Mouse (Mus musculus) inflammation-experienced regulatory T-cells, adult 6 months (primary cell): ENCODE data around the gene Fntb. TPM values are rescaled to one million over a fixed set of nuclear protein-coding genes. Genes with fewer than 3 reads are reported as not detected.
A peak's percentile ranks its signal among the peaks of the same experiment; 100 is the strongest.
"Not testable (repeated sequence)": the region's sequence is repeated elsewhere in the genome, so short reads cannot be mapped to it uniquely, and the experiment has no call there.

Source experiments
- ATAC-seq: one replicate; pipeline ENCODE4 v1.8.0; 2017
- polyA plus RNA-seq, 3 experiments: library from polyadenylated mRNA; unstranded; fragments of 100-300 nt; shearing (Covaris generic); gene quantifications; one replicate each; pipeline ENCODE4 v1.2.1; 2017

The Fntb gene
- 10 to 100 TPM; 10.6 to 28.4 (median 16.2) TPM for polyA plus RNA-seq

DNA sequence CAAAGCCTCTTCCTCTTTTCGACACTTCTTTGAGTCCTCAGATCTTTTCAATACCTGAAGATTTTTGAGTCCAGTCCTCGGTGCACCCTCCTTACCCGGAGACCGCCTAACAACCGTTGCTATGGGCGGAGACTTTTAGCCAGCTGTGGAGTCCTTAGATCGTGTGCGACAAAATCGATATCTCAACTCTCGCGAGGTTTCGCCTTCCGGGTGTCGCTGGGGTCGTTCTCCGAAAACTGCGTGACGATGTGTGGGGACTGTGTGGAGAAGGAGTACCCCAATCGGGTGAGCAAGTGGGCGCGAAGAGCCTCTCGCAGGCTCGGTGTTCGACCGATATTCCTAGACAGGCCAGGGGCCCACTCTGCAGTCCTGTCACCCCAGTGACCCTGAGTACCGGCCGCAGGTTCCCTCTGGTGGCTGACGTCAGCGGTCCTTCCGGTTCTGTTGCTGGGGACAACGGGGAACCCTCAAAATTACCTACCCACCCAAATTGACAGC lies at the start of gene Fntb, which contains the start of gene Churc1:
Fntb (plus strand) TSS at position 236 of the 498 bp plus-strand sequence.
Churc1 (plus strand) TSS at position 185 of the 498 bp plus-strand sequence.
- peak; percentile 97 for ATAC-seq

DNA sequence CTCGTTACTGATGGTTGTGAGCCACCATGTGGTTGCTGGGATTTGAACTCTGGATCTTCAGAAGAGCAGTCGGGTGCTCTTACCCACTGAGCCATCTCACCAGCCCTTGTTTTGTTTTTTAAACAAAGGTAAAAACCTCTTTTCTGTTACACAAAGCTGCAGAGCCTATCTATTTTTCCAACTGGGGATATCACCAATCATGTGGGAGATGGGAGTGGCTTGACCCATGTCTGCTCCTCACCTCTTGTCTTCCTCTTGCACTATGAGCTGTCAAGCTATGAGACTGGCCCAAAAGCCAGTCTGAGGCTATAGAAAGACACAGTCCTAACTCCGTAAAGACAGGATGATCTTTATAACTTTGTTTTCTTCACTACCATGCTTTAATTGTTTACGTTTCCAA lies 47.0 kb upstream of the Fntb start:
- no peak for ATAC-seq

DNA sequence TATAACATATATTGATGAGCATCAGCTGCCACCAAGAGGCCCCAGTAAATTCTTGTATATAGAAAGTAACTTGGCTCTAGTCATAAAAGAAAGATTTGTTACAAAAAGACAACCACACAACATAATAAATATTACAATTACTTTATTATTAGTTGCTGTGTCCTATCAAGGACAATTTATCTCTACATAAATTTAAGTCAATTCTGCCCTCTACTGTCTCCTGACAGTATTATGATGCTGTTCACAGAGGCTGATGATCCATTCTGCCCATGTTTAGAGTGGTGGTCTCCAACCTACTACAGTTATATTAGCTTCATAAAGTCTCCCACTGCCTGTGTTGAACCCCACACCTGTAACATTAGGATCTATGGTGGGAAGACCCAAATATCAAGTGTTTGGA lies 44.8 kb upstream of the Fntb start:
- ATAC-seq: no peak

DNA sequence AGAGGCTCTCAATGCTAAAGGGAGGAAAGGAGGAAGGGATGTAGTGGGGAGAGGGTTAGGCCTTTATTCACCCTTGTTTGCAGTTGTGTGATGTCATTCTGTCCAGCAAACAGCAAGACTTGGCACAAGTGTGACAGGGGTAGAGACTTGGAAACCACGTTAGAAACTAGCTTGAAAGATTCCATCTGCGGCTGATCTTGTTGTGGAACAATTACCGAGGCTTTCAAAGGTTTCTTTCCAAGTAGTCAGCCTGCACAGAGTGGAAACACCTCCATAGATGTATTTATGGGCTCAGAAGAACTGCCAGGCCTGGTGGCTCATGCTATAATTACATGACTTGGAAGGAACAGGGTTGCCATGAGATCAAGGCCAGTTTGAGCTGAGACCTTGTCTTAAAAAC lies 43.4 kb upstream of the Fntb start:
- no peak for ATAC-seq

DNA sequence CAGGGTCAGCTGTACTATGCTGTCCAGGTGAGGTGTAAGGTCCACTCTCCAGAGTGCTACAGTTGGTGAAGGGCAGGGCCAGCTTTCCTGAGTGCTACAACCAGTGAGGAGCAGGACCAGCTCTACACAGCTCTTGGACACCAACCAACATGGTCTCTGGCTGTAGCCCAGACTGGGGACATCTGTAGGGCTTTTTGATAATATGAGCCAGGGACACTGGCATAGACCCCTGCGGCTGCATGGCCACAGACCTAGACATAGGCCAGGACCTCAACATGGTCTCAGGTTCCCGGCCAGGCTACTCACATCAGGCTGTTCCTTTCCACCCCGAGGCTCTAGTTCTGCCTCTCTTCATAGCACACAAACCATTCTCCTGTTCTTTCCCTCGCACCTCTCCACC lies 37.4 kb upstream of the Fntb start:
- ATAC-seq: no peak

DNA sequence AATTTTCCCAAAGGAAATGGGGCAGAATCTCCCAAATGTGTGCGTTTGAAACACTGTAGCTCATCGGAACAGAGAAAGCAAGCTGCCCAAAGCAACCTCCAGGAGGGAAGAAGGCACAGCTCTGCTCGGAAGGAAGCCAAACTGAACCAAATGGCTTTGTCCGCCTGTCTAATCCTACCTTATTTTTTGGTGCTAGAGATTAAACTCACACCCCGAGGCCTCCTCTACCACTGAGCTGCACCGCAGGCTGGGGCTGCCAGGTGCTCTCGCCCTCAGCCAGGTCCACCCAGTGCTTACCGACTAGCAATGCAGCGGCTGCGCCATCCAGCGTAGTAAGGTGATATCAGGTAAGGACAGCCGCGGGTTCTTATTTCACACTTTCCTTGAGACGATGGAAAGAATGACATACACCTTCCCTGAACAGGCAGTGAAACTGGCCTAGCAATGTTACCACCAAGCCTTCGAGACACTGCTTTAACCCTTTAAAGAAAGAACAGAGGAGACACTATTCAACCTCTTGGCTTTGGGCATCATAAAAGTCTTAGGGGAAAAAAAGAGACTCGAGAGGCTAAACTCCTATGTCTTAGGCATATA lies 14.4 kb upstream of the Fntb start:
- ATAC-seq: no peak

DNA sequence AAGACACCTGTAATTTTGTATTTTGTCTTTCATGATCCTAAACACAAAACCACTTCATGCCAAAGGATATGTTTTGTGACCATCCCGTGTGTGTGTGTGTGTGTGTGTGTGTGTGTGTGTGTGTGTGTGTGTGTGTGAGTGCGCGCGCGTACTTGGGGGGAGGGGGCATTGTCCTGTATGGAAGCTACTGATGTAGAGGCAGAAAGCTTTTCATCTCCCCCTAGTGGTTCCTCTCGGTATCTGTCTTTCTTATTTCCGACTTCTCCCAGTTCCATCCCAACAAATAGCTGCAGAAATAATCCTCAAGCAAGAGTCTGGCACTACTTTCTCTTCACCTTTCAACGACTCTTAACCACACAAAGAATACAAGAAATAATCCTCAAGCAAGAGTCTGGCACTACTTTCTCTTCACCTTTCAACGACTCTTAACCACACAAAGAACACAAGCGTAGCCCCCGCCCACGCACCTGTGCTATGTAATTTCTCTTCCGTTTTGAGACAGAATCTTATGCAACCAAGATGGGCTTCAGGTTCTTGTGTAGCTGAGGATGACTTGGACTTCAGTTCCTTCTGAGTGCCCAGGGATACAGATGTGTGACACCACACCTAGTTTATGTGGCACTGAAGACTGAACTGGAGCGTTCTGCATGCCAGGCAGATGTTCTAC lies 12.6 kb upstream of the Fntb start:
- ATAC-seq: peak; percentile 95

DNA sequence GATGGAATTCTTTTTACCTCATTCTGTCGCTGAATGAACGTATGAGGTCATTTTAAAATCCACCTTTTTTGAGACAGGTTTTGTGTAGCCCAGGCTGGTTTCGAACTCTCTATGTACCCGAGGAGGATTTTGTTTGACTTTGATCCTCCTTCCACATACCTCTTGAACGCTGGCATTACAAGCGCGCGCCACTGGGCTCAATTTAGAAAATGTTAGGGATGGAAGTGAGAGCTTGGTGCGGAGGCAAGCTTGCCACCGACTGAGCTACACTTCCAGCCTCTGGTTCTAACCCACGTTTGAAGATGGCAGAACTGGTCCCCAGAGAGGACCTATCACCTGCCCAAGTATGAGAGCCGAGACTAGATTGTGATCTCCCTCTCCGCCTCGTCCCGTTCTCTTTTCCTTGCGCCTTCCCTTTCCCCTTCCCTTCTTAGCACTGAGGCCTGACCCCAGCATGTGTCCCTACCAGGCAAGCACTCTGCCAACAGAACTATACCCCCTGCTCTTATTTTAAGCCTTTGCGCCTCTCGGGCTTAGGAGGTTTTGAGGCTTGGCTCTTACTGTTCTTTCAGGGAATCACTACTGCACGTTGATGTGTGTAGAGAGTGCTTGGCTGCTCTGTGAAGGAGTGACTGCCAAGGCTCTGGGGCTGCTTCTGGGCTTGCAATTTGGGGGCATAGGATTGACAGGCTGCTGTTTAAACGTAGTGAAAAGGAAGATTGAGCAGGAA lies 677 bp downstream of the Fntb start:
- no peak for ATAC-seq

DNA sequence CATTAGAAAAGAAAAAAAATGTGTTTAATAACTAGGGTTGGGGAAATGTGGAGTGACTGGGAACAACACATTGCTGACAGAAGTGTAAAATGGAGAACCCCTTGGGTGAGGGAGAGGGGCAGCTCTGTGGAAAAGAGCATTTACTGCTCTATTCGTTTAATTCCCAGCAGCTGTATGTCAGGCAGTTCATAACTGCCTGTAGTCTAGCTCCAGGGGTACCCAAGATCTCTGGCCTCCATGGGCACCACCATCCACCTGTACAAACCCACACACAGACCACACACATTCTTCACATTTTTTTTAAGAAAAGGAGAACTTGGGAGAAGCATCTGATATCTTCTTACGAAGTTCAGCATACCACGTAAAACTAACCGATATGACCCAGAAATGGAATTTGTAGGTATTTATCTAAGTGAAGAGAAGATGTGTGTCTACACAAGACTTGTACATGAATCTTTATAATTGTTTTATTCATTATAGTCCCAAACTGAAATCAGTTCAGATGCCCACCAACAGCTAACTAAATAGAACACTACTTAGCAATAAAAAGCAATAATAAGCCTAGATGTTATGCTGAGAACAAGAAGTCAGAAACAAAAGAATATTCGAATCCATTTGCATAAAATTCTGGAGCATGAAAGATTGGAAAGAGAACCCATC lies 5.6 kb downstream of the Fntb start:
- ATAC-seq: no peak

DNA sequence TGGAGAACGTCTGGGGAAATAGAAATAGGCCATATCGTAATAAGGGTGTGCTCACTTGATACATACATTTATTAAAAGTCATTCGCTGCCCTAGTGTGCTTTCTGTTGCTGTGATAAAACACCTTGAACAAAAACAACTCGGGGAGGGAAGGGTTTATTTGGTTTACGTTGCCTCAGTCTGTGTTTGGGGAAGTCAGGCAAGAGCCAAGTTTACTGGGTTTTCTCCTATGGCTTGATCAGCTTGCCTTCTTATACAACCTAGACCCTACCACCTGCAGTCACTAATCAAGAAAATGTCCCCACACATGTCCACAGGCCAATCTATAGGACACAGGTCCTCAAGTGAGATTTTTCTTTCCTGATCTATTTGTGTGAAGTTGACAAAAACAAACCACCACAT lies 6.2 kb downstream of the Fntb start:
- no peak for ATAC-seq

DNA sequence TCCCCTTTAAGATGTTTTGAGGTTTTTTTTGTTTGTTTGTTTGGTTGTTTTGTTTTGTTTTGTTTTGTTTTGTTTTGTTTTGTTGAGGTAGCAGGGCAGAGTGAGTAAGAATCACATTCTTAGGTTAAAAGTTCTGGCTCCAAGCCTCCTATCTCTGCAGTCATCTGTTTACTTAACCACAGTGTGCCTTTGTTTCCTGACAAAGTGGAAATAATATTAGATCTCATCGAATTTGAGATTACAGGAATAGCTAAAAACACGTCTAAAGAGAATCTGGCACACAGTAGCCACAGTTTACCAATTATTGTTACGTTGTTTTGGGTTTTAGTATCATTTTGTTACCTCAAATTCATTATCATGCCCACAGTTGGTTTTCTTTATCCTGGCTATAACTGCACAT lies 9.3 kb downstream of the Fntb start:
- ATAC-seq: no peak

DNA sequence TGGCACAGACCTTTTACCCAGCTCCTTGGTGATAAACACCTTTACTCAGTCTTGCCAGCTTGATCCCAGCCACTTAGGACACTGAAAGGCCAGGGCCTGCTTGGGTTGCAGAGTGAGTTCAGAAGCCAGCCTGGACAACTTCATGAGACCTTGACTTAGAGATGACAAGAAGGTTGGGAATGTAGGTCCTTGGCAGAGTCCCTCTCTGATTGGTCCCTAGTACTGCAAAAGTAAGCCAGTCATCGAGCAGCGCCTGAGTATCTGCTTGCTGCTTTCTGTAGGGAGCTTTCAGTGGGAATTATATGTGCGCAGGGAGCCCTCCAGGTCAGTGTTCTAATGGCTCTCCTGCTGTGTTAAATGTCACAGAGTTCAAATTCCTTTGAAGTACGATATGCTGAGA lies 9.7 kb downstream of the Fntb start:
- no peak for ATAC-seq

DNA sequence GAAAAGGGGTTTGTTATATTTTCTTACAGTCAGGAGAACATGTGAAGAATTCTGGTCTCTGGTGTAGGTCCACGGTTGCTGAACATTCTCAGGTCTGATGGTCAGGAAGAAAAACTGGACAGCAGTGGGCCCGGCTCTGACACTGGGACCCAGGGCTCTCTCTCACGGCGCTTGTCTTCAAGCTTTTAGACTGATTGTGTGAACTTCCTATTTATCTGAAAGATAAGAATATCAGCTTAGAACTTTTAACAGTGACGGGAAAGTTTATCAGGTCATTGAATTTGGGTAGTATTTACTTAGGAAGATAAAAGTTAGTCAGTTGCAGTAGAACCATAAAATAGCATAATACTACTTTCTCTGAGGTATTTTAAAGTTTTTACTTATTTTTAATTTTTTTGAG lies 11.5 kb downstream of the Fntb start:
- no peak for ATAC-seq

DNA sequence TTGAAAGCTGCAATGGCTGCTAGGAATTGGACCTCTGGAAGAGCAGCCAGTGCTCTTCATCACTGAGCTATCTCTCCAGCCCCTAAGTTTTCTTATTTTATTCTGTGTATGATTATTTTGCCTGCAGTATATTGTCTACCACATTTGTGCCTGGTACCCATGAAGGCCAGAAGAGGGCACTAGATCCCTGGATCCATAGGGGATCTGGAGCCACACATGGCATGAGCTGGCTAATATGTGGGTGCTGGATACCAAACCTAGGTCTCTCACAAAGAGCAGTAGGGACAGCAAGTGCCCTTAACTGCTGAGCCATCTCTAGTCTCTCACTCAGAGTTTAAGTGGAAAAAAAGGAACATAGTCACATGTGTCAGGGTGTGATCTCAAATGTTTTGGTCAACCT lies 12.5 kb downstream of the Fntb start:
- ATAC-seq: no peak

DNA sequence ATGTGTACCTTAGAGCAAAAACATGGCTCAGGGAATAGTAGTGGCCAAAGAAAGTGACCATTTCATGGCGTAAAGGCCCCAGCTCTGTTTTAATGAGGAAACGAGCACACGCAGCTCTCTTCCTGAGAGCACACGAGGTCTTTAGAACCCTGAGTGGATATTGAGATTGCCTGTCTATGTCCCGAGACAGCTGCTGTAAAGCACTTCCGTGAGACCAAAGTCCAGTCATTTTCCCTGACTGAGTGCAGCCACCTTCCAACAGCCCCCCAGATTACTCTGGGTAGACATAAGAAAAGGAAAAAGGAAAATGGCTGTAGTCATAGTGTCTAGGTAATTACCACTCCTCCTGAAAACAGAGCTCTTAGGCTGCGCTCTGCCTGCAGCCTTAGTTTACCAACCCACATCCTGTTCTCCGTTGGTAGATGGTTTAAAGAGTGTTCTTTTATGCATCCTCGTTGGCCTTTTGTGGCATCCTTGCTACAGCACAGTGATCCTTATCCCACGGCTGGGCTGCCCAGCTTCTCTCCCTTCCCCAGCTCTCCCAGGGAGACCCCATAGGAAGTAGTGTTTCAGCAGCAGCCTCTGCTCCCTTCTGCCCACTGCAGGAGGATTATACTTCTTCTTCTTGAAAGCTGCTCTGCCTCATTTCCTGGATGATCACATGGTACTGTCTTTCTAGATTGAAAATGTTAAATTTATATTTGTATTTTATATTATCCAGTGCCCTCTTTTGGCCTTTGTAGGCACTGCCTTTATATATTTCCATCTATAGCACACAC lies 13.1 kb downstream of the Fntb start:
- ATAC-seq: peak; percentile 97

DNA sequence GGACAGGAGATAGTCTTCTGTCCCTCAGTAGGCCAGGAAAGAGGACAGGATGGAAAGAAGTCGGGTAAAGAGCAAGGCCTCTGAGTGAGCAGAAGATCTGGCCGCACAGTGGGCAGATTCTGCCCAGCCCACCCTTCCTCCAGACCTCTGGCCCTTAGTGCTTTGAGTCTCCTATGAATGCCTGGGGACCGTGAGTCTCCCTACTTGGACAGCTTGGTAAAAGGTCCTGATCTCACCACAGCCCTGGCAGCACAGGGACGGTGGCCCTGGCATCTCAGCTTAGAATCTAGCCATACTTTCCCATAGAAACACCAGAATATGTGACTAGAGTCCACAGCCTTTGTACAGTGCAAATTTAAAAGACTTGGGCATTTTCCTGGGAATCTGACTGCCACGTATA lies 14.6 kb downstream of the Fntb start:
- ATAC-seq: no peak

DNA sequence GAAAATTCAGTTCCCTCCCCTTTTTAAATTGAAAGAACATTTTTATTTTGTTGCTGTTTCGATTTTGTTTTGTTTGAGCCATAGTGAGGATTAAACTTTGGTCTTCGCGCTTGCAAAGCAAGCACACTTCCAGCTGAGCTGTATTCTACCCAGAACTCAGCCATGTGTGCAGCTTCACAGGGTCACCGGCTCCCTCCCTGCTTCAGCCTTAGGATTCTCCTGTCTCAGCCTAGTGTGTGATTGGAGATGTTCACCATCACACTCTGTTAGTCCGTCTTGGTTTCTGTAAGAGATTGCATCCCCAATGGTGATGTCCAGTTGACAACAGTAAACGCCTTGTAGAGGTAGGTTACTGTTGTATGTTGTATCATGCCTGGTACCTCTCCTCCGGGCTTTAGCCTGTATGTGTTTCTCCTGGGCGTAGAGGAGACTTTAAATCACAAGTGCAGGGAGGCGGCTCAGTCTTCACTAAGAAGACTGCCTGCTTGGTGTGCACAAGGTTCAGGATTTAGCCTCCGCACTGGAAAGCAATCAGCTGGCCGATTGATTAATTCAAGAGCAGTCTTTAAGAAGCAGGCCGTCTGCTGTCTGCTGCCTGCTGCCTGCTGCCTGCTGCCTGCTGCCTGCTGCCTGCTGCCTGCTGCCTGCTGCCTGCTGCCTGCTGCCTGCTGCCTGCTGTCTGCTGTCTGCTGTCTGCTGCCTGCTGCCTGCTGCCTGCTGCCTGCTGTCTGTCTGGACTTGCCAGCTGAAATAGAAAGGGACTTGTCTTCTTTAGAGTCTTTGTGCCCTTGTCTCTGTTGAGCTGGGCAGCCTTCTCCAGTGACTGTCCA lies 15.5 kb downstream of the Fntb start:
- ATAC-seq: no peak

DNA sequence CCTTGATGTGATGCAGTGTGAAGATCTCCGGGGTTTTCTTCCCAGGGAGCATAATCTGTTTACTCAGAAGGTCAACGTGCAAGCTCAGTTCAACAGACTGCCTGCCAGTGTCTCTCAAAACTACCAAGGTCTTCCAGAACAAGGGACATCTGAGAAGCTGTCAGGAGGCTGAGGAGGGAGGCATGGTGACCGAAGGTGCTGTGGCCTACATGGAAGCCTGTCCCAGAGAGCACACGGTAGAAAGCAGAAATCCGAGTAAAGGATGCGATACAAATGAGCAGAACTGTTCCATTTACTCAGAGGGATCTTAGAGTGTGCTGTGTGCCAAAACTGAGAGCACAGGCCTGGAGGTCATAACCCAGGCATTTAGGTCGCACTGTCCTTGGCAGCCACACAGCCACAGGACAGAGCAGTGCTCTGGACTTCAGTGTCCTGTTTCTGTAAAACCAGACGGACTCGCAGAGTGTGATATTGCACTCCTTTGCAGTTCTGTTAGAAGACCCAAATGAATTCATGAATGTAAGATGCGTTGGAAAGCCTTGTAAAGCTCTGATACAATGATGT lies 18.7 kb downstream of the Fntb start:
- no peak for ATAC-seq

DNA sequence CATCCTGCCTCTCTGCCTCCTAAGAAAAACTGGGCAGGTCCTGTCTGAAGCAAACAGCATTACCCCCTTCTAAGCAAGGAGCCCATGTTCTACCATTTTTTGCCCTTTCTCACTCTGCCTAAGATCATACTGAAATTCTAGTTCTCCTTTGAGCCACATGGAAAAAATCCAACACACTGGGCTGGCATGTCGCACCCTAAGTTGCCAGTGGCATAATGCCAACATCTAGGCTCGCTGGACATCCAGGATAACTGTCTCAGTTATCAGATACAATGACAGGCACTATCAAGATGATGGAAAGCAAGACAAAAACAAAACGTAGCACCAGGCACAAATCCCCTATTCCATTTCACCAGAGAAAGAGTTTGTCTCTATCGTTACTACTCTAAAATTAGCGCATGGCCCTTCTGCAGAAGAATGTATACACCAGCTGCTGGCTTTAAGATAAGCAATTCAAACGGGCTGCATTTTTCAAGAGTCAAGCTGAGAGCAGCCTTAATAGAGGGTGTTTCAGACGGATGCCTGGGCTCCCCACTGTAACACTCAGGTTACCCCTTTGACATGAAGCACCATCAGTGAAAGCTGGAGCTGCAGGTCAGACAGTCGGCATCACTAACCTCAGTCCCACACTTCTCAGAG lies 25.2 kb downstream of the Fntb start:
- ATAC-seq: no peak

DNA sequence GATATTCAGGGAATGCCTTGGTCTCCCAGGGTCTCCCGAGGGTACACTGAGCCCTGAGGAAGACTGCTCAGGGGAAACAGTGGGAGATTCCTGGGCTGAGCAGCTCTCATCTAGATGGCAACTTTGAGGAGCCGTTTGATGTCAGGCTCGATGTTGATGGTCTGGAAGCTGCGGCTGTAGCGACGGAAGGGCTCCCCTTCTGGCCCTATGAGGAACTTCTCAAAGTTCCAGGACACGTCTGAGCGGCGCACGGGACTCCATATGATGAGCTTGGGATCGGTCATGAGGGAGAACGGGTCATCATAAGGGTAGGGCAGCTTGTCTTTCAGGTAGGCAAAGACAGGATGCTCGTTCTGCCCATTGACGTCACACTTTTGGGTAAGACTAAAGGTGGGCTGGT lies 27.2 kb downstream of the Fntb start:
- not testable (repeated sequence) for ATAC-seq

DNA sequence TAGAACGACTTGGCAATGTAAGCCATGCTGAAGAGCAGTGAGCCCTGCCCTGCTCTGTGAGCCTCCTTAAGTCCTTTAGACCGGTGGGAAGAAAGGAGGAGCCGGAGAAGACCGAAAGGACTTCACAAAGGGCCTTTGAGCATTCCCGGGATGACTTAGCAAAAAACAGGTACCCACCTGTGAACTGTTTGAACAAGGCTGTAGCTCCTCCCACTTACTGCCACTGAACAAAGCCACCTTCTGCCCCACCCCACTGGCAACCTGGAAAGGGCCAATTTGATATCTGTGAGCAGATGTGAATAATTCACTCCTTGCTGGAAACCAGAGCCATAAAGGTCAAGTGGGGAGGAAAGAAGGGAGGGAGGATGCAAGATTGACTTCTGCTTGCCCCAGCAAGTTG lies 30.0 kb downstream of the Fntb start, which contains the start of gene Gpx2:
Gpx2 (minus strand) TSS at position 205 of the 400 bp plus-strand sequence.
- no peak for ATAC-seq
